Mouse (Mus musculus): ENCODE measurements around the gene Comtd1. TPM values are rescaled to one million over a fixed set of nuclear protein-coding genes. Genes with fewer than 3 reads are reported as not detected.

Comtd1 gene
- 16.0 and 18.0 TPM in 2 replicates for polyA plus RNA-seq (2012; rRNA removed)
- 24.7 and 26.5 TPM in 2 replicates for polyA plus RNA-seq (2014; fragmentation: Nextera tagmentation; extraction: Ambion mirVana)

DNA sequence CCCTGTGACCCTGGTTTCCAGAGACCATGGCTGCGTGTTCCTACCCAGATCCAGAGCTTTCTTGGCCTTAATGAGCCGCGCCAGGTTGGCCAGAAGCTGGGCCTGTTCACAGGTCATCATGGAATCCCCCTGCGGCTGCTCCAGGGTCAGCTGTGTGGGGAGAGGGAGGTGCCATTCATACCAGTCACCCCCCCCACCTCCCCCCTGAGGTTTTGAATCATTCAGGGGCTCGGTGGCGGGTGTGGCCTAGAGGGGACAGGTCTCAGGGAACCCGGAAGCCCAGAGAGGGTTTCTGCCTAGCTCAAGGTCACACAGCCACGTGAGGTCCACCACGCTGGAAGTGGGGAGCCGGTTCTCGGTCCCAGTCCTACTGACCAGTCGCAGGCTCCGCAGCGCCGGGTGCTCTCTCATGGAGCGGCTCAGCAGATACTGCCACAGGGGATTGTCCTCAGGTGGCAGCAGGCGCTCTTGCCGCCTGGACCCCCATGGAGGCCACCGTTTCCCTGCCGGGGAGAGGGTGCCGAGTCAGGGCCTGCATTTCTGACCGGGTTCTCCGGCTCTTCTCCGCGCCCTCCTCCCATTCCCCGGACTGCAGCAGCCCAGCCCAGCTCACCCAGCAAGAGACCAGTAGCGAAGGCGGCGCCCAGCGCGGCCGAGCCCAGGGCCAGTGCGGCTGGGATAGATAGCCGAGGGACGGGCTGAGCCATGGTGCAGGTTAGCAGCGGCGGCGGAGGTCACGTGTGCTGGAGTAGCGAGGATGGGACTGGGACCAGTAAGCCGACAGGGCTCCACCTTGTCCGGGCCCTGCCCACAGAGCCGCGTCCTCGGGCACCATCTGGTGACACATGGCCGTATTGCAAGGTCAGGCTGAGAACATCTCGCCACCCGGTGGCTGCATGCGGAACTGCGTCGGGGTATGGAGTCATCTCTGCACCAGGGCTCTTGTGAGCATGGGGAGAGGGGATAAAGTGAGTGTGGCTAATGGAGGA is at the start of gene Comtd1:
Comtd1 (minus strand) TSS at position 812 of the 989 bp plus-strand sequence.
- peak within 1 kb of the TSS; percentile 52 for H3K9ac ChIP-seq (ENCODE audit: low read depth, low read length, severe bottlenecking)
- peak within 1 kb of the TSS; percentile 49 for H3K4me3 ChIP-seq (replicated peaks; ENCODE audit: low read length)
- no peaks in the 10 kb centered on the region for H3K27me3 ChIP-seq (ENCODE audit: control insufficient read depth, insufficient read depth, low read length)
- ATAC-seq (ENCODE audit: low FRiP score, low read depth) (peak; percentile 83), DNase-seq (ENCODE audit: low spot score) (peak; percentile 90)
- no peak for TF ChIP-seq POLR2A (IDR thresholded peaks at IDR 0.05; ENCODE audit: borderline replicate concordance, extremely low read depth, insufficient read depth, insufficient read length)
- H3K36me3 ChIP-seq (ENCODE audit: control insufficient read depth, insufficient read depth, low read length) = peaks cover 36% of the 10 kb centered on the region
- peak within 1 kb of the TSS; percentile 100 for H3K4me2 ChIP-seq (replicated peaks; ENCODE audit: low read depth, low read length, severe bottlenecking)
- WGBS = under 1% methylated on average over 49 of the region's 51 CpGs
- no peak within 1 kb of the TSS; the same call in 1 of the 2 replicates for H3K27ac ChIP-seq (replicated peaks; ENCODE audit: low read depth, low read length)
- H3K4me1 ChIP-seq (ENCODE audit: control insufficient read depth, insufficient read depth, low read length) = peaks cover 12% of the 10 kb centered on the region
- no peaks in the 10 kb centered on the region for H3K9me3 ChIP-seq (ENCODE audit: control insufficient read depth, low read length)

DNA sequence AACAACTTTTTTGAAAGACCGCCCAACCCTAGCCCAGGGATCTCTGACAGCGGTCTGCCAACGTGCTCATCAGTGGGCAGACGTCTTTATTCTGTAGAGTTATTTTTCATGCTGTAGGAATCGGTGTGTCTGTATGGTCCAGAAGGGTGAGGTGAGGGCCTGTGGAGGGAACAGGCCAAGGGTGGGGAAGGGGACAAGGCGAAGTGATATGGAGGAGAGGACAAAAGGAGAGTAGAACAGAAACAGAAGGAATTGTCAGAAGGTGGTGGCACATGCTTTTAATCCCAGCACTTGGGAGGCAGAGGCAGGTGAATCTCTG is 43.5 kb upstream of the Comtd1 start:
- H3K9me3 ChIP-seq (ENCODE audit: control insufficient read depth, low read length) = no peaks in the 10 kb centered on the region
- no peak overlapping the region for H3K27ac ChIP-seq (replicated peaks; ENCODE audit: low read depth, low read length)
- TF ChIP-seq POLR2A (IDR thresholded peaks at IDR 0.05; ENCODE audit: borderline replicate concordance, extremely low read depth, insufficient read depth, insufficient read length) = no peak
- H3K4me1 ChIP-seq (ENCODE audit: control insufficient read depth, insufficient read depth, low read length) = peaks cover 14% of the 10 kb centered on the region
- no peaks in the 10 kb centered on the region for H3K27me3 ChIP-seq (ENCODE audit: control insufficient read depth, insufficient read depth, low read length)
- no peak overlapping the region for H3K4me3 ChIP-seq (replicated peaks; ENCODE audit: low read length)
- H3K9ac ChIP-seq (ENCODE audit: low read depth, low read length, severe bottlenecking) = no peak overlapping the region
- no peaks in the 10 kb centered on the region for H3K36me3 ChIP-seq (ENCODE audit: control insufficient read depth, insufficient read depth, low read length)
- no peak for DNase-seq (ENCODE audit: low spot score)
- H3K4me2 ChIP-seq (replicated peaks; ENCODE audit: low read depth, low read length, severe bottlenecking) = no peak overlapping the region
- 36% methylated on average over 6 of the region's 6 CpGs for WGBS
- ATAC-seq (ENCODE audit: low FRiP score, low read depth) = no peak; the same call in 1 of the 2 replicates

DNA sequence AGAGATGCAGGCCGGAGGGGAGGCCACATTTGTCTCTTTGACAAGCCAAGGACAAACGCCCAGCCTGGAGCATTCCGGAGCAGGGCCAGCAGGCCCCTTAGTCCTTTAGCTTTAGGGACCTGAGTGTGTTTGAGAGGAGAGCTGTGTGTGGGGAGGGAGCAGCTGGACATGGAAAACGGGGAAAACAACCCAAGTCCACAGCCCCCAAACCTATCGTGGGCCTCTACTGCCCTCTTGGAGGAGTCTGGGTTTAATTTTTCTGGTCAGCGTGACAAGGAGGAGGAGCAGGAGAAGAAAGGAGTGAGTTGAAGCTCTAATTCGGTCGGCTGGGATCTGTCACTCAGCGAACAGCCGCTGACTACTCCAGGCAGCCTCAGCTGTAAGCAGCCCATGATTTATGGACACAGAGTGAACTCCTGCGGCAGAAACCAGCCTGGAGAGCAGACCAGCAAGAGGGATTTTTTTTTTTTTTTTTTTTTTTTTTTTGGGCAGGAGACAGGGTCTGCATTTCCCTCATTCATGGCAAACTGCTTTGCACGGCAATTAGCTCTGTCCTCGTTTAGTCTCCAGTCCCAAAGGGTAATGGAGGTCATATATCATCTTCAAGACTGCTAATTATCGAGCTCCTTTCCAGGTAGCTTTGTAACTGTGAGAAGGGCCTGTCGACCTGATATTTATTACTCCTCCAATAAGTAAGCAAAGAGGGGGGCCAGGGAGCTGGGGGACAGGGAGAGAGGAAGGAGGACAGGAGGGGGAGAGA is 43.0 kb upstream of the Comtd1 start:
- Histone ChIP-seq H3K4me1 (ENCODE audit: control insufficient read depth, insufficient read depth, low read length) (peaks cover 14% of the 10 kb centered on the region), H3K9ac (ENCODE audit: low read depth, low read length, severe bottlenecking) (no peak overlapping the region; the same call in 1 of the 2 replicates), H3K4me2 (replicated peaks; ENCODE audit: low read depth, low read length, severe bottlenecking) (peak overlapping the region; percentile 31), H3K36me3 (ENCODE audit: control insufficient read depth, insufficient read depth, low read length) (no peaks in the 10 kb centered on the region), H3K4me3 (replicated peaks; ENCODE audit: low read length) (no peak overlapping the region), H3K27ac (replicated peaks; ENCODE audit: low read depth, low read length) (no peak overlapping the region), H3K9me3 (ENCODE audit: control insufficient read depth, low read length) (no peaks in the 10 kb centered on the region), H3K27me3 (ENCODE audit: control insufficient read depth, insufficient read depth, low read length) (no peaks in the 10 kb centered on the region)
- no peak for TF ChIP-seq POLR2A (IDR thresholded peaks at IDR 0.05; ENCODE audit: borderline replicate concordance, extremely low read depth, insufficient read depth, insufficient read length)
- ATAC-seq (ENCODE audit: low FRiP score, low read depth) (peak; percentile 88), DNase-seq (ENCODE audit: low spot score) (peak; percentile 74)
- WGBS = 3% methylated on average over 15 of the region's 15 CpGs

DNA sequence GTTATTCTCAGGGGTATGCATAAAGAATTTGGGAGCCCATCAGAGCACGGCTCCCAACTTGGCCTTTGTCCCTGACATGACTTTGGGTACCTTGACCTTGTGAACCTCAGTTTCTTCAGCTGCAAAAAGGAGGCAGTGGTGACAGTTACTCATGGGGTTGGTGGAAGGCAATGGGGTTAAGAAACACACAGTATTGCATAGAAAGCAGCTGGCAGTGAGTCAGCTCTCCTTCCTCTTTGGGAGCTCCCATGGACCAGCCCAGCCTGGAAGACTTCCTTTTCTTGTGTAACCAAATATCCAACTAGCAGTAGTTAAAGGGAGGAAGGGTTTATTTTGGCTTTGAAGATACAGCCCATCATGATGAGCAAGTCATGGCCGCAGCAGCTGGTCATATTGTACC is 41.7 kb upstream of the Comtd1 start:
- no peak for TF ChIP-seq POLR2A (IDR thresholded peaks at IDR 0.05; ENCODE audit: borderline replicate concordance, extremely low read depth, insufficient read depth, insufficient read length)
- WGBS = 68% methylated on average over 2 of the region's 2 CpGs
- DNase-seq (ENCODE audit: low spot score) (peak; percentile 28), ATAC-seq (ENCODE audit: low FRiP score, low read depth) (no peak)
- Histone ChIP-seq H3K9ac (ENCODE audit: low read depth, low read length, severe bottlenecking) (no peak overlapping the region), H3K36me3 (ENCODE audit: control insufficient read depth, insufficient read depth, low read length) (no peaks in the 10 kb centered on the region), H3K27ac (replicated peaks; ENCODE audit: low read depth, low read length) (no peak overlapping the region), H3K4me3 (replicated peaks; ENCODE audit: low read length) (no peak overlapping the region), H3K4me2 (replicated peaks; ENCODE audit: low read depth, low read length, severe bottlenecking) (no peak overlapping the region), H3K9me3 (ENCODE audit: control insufficient read depth, low read length) (no peaks in the 10 kb centered on the region), H3K27me3 (ENCODE audit: control insufficient read depth, insufficient read depth, low read length) (no peaks in the 10 kb centered on the region), H3K4me1 (ENCODE audit: control insufficient read depth, insufficient read depth, low read length) (peaks cover 14% of the 10 kb centered on the region)

DNA sequence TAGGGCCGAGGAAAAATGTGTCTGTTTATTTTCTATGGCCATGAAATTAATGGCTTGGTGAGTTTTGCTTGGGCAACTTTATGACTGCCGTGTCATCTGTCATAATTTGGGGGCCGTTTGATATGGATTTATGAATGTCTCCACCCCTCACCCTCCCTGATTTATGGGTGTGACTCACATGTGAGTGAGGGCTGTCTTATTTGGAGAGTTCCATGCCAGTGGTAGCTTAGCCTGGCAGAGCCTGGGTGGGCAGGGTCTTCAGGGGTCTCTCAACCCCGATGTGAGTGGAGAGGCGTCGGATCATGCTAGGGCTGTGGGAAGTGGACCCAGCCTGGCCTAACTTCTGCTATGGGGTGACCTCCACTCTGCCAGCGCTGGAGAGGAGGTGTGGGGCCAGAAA is 18.0 kb upstream of the Comtd1 start:
- Histone ChIP-seq H3K9me3 (ENCODE audit: control insufficient read depth, low read length) (no peaks in the 10 kb centered on the region), H3K9ac (ENCODE audit: low read depth, low read length, severe bottlenecking) (no peak overlapping the region), H3K4me3 (replicated peaks; ENCODE audit: low read length) (no peak overlapping the region), H3K4me1 (ENCODE audit: control insufficient read depth, insufficient read depth, low read length) (no peaks in the 10 kb centered on the region), H3K27me3 (ENCODE audit: control insufficient read depth, insufficient read depth, low read length) (no peaks in the 10 kb centered on the region), H3K4me2 (replicated peaks; ENCODE audit: low read depth, low read length, severe bottlenecking) (no peak overlapping the region), H3K27ac (replicated peaks; ENCODE audit: low read depth, low read length) (no peak overlapping the region), H3K36me3 (ENCODE audit: control insufficient read depth, insufficient read depth, low read length) (no peaks in the 10 kb centered on the region)
- no peak for TF ChIP-seq POLR2A (IDR thresholded peaks at IDR 0.05; ENCODE audit: borderline replicate concordance, extremely low read depth, insufficient read depth, insufficient read length)
- 32% methylated on average over 7 of the region's 7 CpGs for WGBS
- DNase-seq (ENCODE audit: low spot score) (peak; percentile 13), ATAC-seq (ENCODE audit: low FRiP score, low read depth) (no peak)

Data from limb, embryonic 14.5 days (tissue).